Mouse (Mus musculus) liver, embryonic 11.5 days (tissue): ENCODE results near the gene Gm10273. TPM values are rescaled to one million over a fixed set of nuclear protein-coding genes. Genes with fewer than 3 reads are reported as not detected.
A peak's percentile ranks its signal among the peaks of the same experiment; 100 is the strongest.
"Not testable (repeated sequence)": the region's sequence is repeated elsewhere in the genome, so short reads cannot be mapped to it uniquely, and the experiment has no call there.

Experiments used
- ATAC-seq: fragments of 200-750 bp; cut with Nextera tagmentation; replicated peaks from 2 replicates; pipeline ENCODE4 v1.8.0; 2017; ENCODE audit warnings: moderate number of reproducible peaks, mild to moderate bottlenecking, moderate TSS enrichment, moderate library complexity; ENCODE audit not compliant: low FRiP score
- DNase-seq: peaks from one replicate; pipeline ENCODE4 v3.0.0-alpha.2; 2017; ENCODE audit warnings: low spot score
- H3K27ac ChIP-seq: fragments of 300-500 bp; sonication (generic); 2 replicates; pipeline ENCODE4 v1.5.1; 2014; ENCODE audit warnings: mild to moderate bottlenecking, low read depth, low read length, control low read depth
- H3K27me3 ChIP-seq: fragments of 300-500 bp; sonication (generic); replicated peaks from 2 replicates; pipeline ENCODE4 v1.6.1; 2014; ENCODE audit warnings: low read length, mixed read lengths; ENCODE audit not compliant: control insufficient read depth, insufficient read depth
- H3K36me3 ChIP-seq: fragments of 300-500 bp; sonication (generic); 2 replicates; pipeline ENCODE4 v1.6.1; 2014; ENCODE audit warnings: mild to moderate bottlenecking, low read length, moderate library complexity, mixed read lengths; ENCODE audit not compliant: control insufficient read depth, insufficient read depth
- H3K4me1 ChIP-seq: fragments of 300-500 bp; sonication (generic); replicated peaks from 2 replicates; pipeline ENCODE4 v1.6.1; 2014; ENCODE audit warnings: low read length, mixed read lengths; ENCODE audit not compliant: control insufficient read depth, insufficient read depth
- H3K4me2 ChIP-seq: fragments of 300-500 bp; sonication (generic); 2 replicates; pipeline ENCODE4 v1.6.1; 2014; ENCODE audit warnings: mild to moderate bottlenecking, control low read depth, moderate library complexity
- H3K4me3 ChIP-seq: fragments of 300-500 bp; sonication (generic); 2 replicates; pipeline ENCODE4 v1.5.1; 2014; ENCODE audit warnings: low read depth, low read length, control low read depth
- H3K9ac ChIP-seq: fragments of 300-500 bp; sonication (generic); 2 replicates; pipeline ENCODE4 v1.6.1; 2014; ENCODE audit warnings: low read depth, low read length, control low read depth
- H3K9me3 ChIP-seq: fragments of 300-500 bp; sonication (generic); 2 replicates; pipeline ENCODE4 v1.6.1; 2016; ENCODE audit warnings: low read length, inconsistent platforms, mixed read lengths; ENCODE audit not compliant: control insufficient read depth
- WGBS: fragments of 180-500 bp; shearing (Covaris S2); extraction: QIAGEN DNeasy Blood & Tissue Kit; methylation state at CpG from one replicate; pipeline ENCODE4 v1.1.7; 2014; 5-methylcytosine and 5-hydroxymethylcytosine counted together
- polyA plus RNA-seq: library from polyadenylated mRNA; unstranded; fragments of >200 nt; fragmentation: Nextera tagmentation; extraction: Ambion mirVana; gene quantifications from 2 replicates; pipeline ENCODE4 v1.2.1, GENCODE M21; 2014

The Gm10273 gene
- polyA plus RNA-seq: 9.2 and 10.1 TPM in 2 replicates

GRCm38 (mm10) chr10:59395461-59395860, at the start of gene Gm10273:
Gene Gm10273 (plus strand): TSS chr10:59395632.
- not testable (repeated sequence) for DNase-seq
- WGBS: 90% methylated on average over 11 of the region's 25 CpGs

GRCm38 (mm10) chr10:59346560-59346959, 48.9 kb upstream of the Gm10273 start:
- Histone ChIP-seq H3K4me1 (peaks cover 23% of the 10 kb centered on the region), H3K36me3 (peaks cover 36% of the 10 kb centered on the region), H3K9me3 (no peaks in the 10 kb centered on the region), H3K27me3 (no peaks in the 10 kb centered on the region), H3K4me2 (no peak overlapping the region), H3K4me3 (no peak overlapping the region), H3K27ac (no peak overlapping the region), H3K9ac (no peak overlapping the region)
- WGBS: 61% methylated on average over 2 of the region's 2 CpGs
- ATAC-seq (no peak), DNase-seq (no peak)

More at GRCm38 (mm10) chr10:59395461-59395860, at the start of gene Gm10273:
- not testable (repeated sequence) for H3K4me2 ChIP-seq, H3K27me3 ChIP-seq, H3K27ac ChIP-seq, H3K4me1 ChIP-seq, H3K9ac ChIP-seq, ATAC-seq, H3K9me3 ChIP-seq, H3K4me3 ChIP-seq, H3K36me3 ChIP-seq

- peak overlapping the region; percentile 47 for H3K4me2 ChIP-seq
- peak; percentile 42 for DNase-seq
Observed at GRCm38 (mm10) chr10:59348200-59348599, 47.2 kb upstream of the Gm10273 start.

GRCm38 (mm10) chr10:59349536-59349935, 45.9 kb upstream of the Gm10273 start:
- no peak overlapping the region for H3K4me3 ChIP-seq
- H3K4me2 ChIP-seq: no peak overlapping the region
- H3K9ac ChIP-seq: no peak overlapping the region
- H3K27me3 ChIP-seq: no peaks in the 10 kb centered on the region
- H3K36me3 ChIP-seq: peaks cover 42% of the 10 kb centered on the region
- H3K27ac ChIP-seq: no peak overlapping the region
- no peak for ATAC-seq
- H3K4me1 ChIP-seq: peaks cover 23% of the 10 kb centered on the region
- 85% methylated on average over 2 of the region's 2 CpGs for WGBS
- no peak for DNase-seq
- no peaks in the 10 kb centered on the region for H3K9me3 ChIP-seq

More at GRCm38 (mm10) chr10:59348200-59348599, 47.2 kb upstream of the Gm10273 start:
- H3K9me3 ChIP-seq: no peaks in the 10 kb centered on the region
- whole genome bisulfite sequencing: 42% methylated on average over 9 of the region's 9 CpGs
- peak; percentile 100 for ATAC-seq
- H3K4me1 ChIP-seq: peaks cover 23% of the 10 kb centered on the region
- H3K9ac ChIP-seq: peak overlapping the region; percentile 27; the same call in 1 of the 2 replicates
- H3K4me3 ChIP-seq: no peak overlapping the region
- H3K36me3 ChIP-seq: peaks cover 44% of the 10 kb centered on the region
- H3K27ac ChIP-seq: peak overlapping the region; percentile 93
- no peaks in the 10 kb centered on the region for H3K27me3 ChIP-seq

- H3K4me1 ChIP-seq: peaks cover 6% of the 10 kb centered on the region
- H3K27ac ChIP-seq: no peak overlapping the region
- ATAC-seq: no peak
- H3K36me3 ChIP-seq: peaks cover 52% of the 10 kb centered on the region
- no peak overlapping the region for H3K9ac ChIP-seq
- no peak overlapping the region for H3K4me3 ChIP-seq
- no peak overlapping the region for H3K4me2 ChIP-seq
- DNase-seq: no peak
- no peaks in the 10 kb centered on the region for H3K9me3 ChIP-seq
- 76% methylated on average over 1 of the region's 1 CpGs for WGBS
- H3K27me3 ChIP-seq: no peaks in the 10 kb centered on the region
Observed at GRCm38 (mm10) chr10:59353065-59353464, 42.4 kb upstream of the Gm10273 start.

GRCm38 (mm10) chr10:59354120-59354519, 41.3 kb upstream of the Gm10273 start:
- no peaks in the 10 kb centered on the region; the same call in 1 of the 2 replicates for H3K4me1 ChIP-seq
- H3K4me3 ChIP-seq: no peak overlapping the region
- no peaks in the 10 kb centered on the region for H3K9me3 ChIP-seq
- no peak overlapping the region for H3K4me2 ChIP-seq
- H3K36me3 ChIP-seq: peaks cover 47% of the 10 kb centered on the region
- ATAC-seq: no peak
- H3K27ac ChIP-seq: no peak overlapping the region
- H3K9ac ChIP-seq: no peak overlapping the region
- no peaks in the 10 kb centered on the region for H3K27me3 ChIP-seq
- no peak for DNase-seq
- WGBS: 94% methylated on average over 12 of the region's 12 CpGs

GRCm38 (mm10) chr10:59355020-59355419, 40.4 kb upstream of the Gm10273 start:
- H3K9ac ChIP-seq: no peak overlapping the region
- DNase-seq: no peak
- H3K27ac ChIP-seq: no peak overlapping the region
- no peak for ATAC-seq
- H3K4me2 ChIP-seq: no peak overlapping the region
- no peak overlapping the region for H3K4me3 ChIP-seq
- no peaks in the 10 kb centered on the region for H3K9me3 ChIP-seq
- WGBS: 93% methylated on average over 8 of the region's 8 CpGs
- no peaks in the 10 kb centered on the region; the same call in 1 of the 2 replicates for H3K4me1 ChIP-seq
- no peaks in the 10 kb centered on the region for H3K27me3 ChIP-seq
- peaks cover 44% of the 10 kb centered on the region for H3K36me3 ChIP-seq

GRCm38 (mm10) chr10:59358744-59359143, 36.7 kb upstream of the Gm10273 start:
- H3K4me1 ChIP-seq: no peaks in the 10 kb centered on the region; the same call in 1 of the 2 replicates
- H3K4me3 ChIP-seq: no peak overlapping the region
- H3K36me3 ChIP-seq: peaks cover 38% of the 10 kb centered on the region
- no peaks in the 10 kb centered on the region for H3K9me3 ChIP-seq
- no peaks in the 10 kb centered on the region for H3K27me3 ChIP-seq
- 97% methylated on average over 4 of the region's 4 CpGs for WGBS
- H3K9ac ChIP-seq: no peak overlapping the region
- no peak for DNase-seq
- ATAC-seq: no peak
- H3K4me2 ChIP-seq: no peak overlapping the region
- no peak overlapping the region for H3K27ac ChIP-seq

- H3K9me3 ChIP-seq: no peaks in the 10 kb centered on the region
- H3K27ac ChIP-seq: no peak overlapping the region
- 50% methylated on average over 2 of the region's 2 CpGs for WGBS
- ATAC-seq (no peak; the same call in 1 of the 2 replicates), DNase-seq (no peak)
- H3K4me2 ChIP-seq: no peak overlapping the region
- H3K9ac ChIP-seq: no peak overlapping the region
- no peaks in the 10 kb centered on the region for H3K27me3 ChIP-seq
- no peak overlapping the region for H3K4me3 ChIP-seq
- no peaks in the 10 kb centered on the region; the same call in 1 of the 2 replicates for H3K4me1 ChIP-seq
- peaks cover 54% of the 10 kb centered on the region for H3K36me3 ChIP-seq
Observed at GRCm38 (mm10) chr10:59363208-59363607, 32.2 kb upstream of the Gm10273 start.
